Mouse (Mus musculus): ENCODE results near the gene Parg.

DNA sequence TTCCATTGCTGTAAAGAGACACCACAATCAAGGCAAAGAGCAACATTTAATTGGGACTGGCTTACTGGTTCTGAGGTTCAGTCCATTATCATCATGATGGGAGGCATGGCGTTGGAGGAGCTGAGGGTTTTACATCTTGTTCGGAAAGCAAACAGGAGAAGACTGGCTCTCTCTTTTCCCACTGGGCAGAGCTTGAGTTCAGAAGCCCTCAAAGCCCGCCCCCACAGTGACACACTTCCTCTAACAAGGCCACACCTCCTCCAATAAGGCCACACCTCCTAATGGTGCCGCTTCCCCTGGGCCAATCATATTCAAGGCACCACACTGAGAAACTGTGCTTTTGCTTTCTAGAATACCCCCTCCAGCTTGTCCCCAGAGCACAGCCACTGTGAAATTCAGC is 116.1 kb downstream of the Parg start:
- no peak for TF ChIP-seq EP300 (IDR thresholded peaks at IDR 0.05; ENCODE audit: low read depth)
- no peak for TF ChIP-seq CTCF (IDR thresholded peaks at IDR 0.05; ENCODE audit: low read depth)

All from liver, postnatal 0 days (tissue).